Mouse (Mus musculus): ENCODE results near the gene Ubtd1.

Ubtd1 gene

GRCm38 (mm10) chr19:42031112-42031511 is 49.5 kb downstream of the Ubtd1 start:
- DNase-seq = no peak

GRCm38 (mm10) chr19:42033611-42034010 is 52.0 kb downstream of the Ubtd1 start:
- DNase-seq = no peak

GRCm38 (mm10) chr19:42034146-42034775 is 52.7 kb downstream of the Ubtd1 start:
- DNase-seq = no peak

- DNase-seq = no peak
Measured at GRCm38 (mm10) chr19:42034881-42035455, 53.4 kb downstream of the Ubtd1 start.

GRCm38 (mm10) chr19:42035456-42036248 is 54.1 kb downstream of the Ubtd1 start, which contains the start of gene Ankrd2:
Gene Ankrd2 (plus strand): TSS chr19:42036000.
- DNase-seq = peak; percentile 75 to 82

GRCm38 (mm10) chr19:42036357-42036756 is 54.8 kb downstream of the Ubtd1 start:
- DNase-seq = no peak

GRCm38 (mm10) chr19:42037167-42037702 is 55.7 kb downstream of the Ubtd1 start:
- DNase-seq = no peak

GRCm38 (mm10) chr19:42038310-42038709 is 56.7 kb downstream of the Ubtd1 start:
- DNase-seq = no peak

GRCm38 (mm10) chr19:42043988-42044387 is 62.4 kb downstream of the Ubtd1 start:
- no peak for DNase-seq

GRCm38 (mm10) chr19:42045269-42046102 is 63.9 kb downstream of the Ubtd1 start, which contains the start of gene Hoga1:
Gene Hoga1 (plus strand): TSS chr19:42045610.
- peak; percentile 55 to 62 for DNase-seq

GRCm38 (mm10) chr19:42050251-42050650 is 68.7 kb downstream of the Ubtd1 start:
- DNase-seq = no peak

- DNase-seq = no peak
Measured at GRCm38 (mm10) chr19:42051351-42051750, 69.8 kb downstream of the Ubtd1 start.

- DNase-seq = no peak
Measured at GRCm38 (mm10) chr19:42051948-42052347, 70.4 kb downstream of the Ubtd1 start, which contains the start of gene 4933411K16Rik. Gene 4933411K16Rik (plus strand): TSS chr19:42052248.

- DNase-seq = no peak
Measured at GRCm38 (mm10) chr19:42054255-42054654, 72.7 kb downstream of the Ubtd1 start.

GRCm38 (mm10) chr19:42055881-42056280 is 74.3 kb downstream of the Ubtd1 start:
- DNase-seq = no peak

- DNase-seq = no peak
Measured at GRCm38 (mm10) chr19:42056719-42057409, 75.3 kb downstream of the Ubtd1 start.

- DNase-seq = no peak
Measured at GRCm38 (mm10) chr19:42058426-42058825, 76.9 kb downstream of the Ubtd1 start.

GRCm38 (mm10) chr19:42061443-42061842 is 79.9 kb downstream of the Ubtd1 start:
- DNase-seq = no peak

- DNase-seq = no peak
Measured at GRCm38 (mm10) chr19:42068441-42069240, 87.1 kb downstream of the Ubtd1 start.

- no peak for DNase-seq
Measured at GRCm38 (mm10) chr19:42069241-42069525, 87.6 kb downstream of the Ubtd1 start.

- no peak for DNase-seq
Measured at GRCm38 (mm10) chr19:42071221-42071620, 89.7 kb downstream of the Ubtd1 start.
